Mouse (Mus musculus): ENCODE results near the gene Ankfy1.

Ankfy1 gene

DNA sequence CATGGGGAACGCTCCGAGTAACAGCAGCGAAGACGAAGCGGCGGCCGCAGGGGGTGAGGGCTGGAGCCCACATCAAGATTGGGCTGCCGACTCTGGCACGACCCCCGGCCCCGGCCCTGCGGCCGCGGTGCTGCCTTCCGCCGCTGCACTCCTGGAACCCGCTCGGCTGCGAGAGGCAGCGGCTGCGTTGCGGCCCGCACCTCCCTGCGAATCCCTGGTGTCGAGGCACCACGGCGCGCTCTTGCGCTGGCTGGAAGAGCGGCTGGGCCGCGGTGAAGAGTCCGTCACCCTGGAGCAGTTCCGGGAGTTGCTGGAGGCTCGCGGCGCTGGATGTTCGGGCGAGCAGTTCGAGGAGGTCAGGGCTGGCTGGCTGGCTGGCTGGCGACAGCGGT, 106.5 kb downstream of the Ankfy1 start:
- DNase-seq = no peak

GRCm38 (mm10) chr11:72796773-72797338, 107.0 kb downstream of the Ankfy1 start:
- no peak for DNase-seq

- DNase-seq = no peak
Observed at GRCm38 (mm10) chr11:72798112-72798511, 108.3 kb downstream of the Ankfy1 start.

- no peak for DNase-seq
Observed at GRCm38 (mm10) chr11:72801182-72801581, 111.4 kb downstream of the Ankfy1 start.

GRCm38 (mm10) chr11:72803038-72803437, 113.2 kb downstream of the Ankfy1 start:
- DNase-seq = no peak

DNA sequence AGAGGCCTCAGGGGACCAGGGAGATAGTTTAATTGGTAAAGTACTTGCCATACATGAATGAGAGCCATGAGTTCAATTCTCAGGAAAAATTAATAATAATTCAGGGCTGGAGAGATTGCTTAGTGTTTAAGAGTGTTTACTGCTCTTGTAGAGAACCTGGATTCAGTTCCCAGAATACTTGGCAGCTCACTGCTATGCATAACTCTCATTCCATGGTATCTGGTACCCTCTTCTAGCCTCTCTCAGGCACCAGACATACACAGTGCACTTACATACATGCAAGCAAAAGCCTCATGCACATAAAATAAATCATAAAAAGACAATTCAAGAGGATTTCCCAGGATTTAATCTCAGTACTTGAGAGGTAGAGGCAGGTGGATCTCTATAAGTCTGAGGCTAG, 114.8 kb downstream of the Ankfy1 start:
- no peak for DNase-seq

DNA sequence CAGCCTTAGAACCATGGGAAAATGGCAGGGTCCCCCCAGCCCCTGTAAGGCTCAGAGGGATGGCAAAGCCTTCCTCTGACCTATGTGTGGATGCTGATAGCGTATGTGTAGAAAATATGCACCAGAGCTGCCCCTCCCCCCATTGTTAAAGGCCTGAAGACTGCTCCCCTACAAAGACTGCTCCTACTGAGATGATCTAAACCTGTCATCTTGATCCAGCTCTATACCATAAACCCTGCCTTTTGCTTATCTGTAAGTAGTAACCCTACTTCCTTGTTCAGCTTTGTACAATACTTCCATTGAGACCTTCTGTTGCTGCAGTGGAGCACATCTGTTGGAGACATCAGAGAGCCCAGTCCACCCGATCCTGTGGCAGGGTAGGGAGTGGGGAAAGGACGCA, 115.4 kb downstream of the Ankfy1 start:
- no peak for DNase-seq

GRCm38 (mm10) chr11:72806556-72806955, 116.8 kb downstream of the Ankfy1 start:
- no peak for DNase-seq

DNA sequence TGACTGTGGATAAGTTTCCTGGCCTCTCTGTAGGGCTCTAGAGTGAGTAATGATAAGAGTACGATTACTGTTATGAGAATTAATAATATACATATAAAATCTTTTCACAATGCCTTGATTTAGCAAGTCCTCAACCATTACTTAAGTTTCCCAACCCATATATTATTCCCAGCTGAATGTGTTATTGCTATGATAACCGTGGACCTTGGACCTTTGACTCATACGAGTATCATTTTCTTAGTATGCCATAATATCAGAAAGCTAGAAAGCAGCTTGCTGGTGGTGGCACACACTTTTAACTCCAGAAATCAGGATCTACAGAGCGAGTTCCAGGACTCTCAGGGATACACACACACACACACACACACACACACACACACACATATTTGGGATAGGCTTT, 118.2 kb downstream of the Ankfy1 start:
- peak; percentile 11 for DNase-seq

DNA sequence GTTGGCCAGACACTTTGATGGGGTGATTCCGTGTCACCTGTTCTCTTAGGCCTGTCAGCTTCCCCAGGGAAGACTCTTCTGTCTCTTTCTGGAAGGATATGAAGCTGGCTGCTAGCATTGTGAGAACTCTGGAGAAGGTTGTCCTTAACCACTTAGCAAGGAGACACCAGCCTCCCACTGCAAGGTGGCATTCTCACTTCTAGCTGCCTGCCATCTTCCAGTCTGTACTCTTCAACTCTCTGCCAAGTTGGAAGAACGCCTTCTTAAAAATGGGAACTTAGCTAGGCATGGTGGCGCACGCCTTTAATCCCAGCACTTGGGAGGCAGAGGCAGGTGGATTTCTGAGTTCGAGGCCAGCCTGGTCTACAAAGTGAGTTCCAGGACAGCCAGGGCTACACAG, 123.9 kb downstream of the Ankfy1 start:
- DNase-seq = no peak

DNA sequence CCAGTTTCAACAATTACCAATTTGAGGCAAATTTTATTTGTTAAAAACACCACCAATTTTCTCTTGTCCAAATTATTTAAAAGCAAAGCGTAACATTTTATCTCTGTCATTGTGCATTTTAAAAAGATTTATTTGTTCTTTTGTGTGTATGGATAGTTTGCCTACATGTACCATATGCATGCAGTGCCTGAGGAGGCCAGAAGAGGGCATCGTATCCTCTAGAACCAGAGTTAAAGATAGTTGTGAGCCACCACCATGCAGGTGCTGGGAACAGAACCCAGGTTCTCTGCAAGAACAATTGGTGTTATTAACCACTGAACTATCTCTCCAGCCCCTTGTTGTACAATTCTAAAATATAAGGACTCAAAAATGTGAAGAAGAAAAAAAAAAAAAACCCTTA, 124.4 kb downstream of the Ankfy1 start:
- DNase-seq = no peak

DNA sequence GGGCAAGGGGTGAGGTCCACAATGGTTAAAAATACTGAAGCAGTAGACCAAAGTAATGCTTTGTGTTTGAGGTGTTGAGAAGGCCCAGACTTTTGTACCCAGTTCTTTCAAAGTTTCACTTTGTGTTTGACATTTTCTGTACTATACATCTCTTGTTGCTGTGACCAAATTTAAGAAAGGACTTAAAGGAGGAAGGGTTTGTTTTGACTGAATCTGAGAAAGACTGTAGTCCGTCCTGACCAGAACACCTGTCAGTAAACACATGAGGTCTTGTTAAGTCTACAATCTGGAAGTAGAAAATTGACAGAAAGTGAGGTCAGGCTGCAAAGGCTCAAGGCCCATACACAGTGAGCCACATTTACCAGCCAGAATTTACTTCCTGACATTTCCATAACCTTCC, 127.1 kb downstream of the Ankfy1 start:
- DNase-seq = no peak

DNA sequence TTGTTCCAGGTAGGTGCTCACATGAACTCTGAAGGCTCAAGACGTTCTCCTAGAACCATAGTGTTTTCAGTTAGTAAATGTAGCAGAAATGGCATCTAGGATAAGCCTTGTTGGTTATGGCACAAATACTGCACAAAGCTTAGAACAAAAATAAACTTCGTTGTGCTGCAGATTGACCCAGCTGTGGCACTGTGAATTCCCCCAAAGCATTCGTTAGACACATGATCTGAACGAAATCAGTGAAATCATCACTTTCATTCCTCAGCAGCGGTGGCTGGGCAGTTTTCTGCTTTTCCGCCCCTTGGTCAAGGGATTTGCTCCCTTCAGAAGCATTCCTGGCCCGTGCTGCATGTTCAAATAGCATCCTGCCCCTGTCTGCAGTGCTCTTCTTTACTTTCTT, 128.3 kb downstream of the Ankfy1 start:
- no peak for DNase-seq

GRCm38 (mm10) chr11:72821041-72821440, 131.2 kb downstream of the Ankfy1 start:
- no peak for DNase-seq
